Mouse (Mus musculus) liver, adult 2 months (tissue): ENCODE results near the gene Uts2. TPM values are rescaled to one million over a fixed set of nuclear protein-coding genes. Genes with fewer than 3 reads are reported as not detected.
"Not testable (repeated sequence)": the region's sequence is repeated elsewhere in the genome, so short reads cannot be mapped to it uniquely, and the experiment has no call there.

Experiments used
- DNase-seq: peaks from one replicate; pipeline ENCODE4 v3.0.0-alpha.2; 2011; ENCODE audit warnings: low read depth, low spot score; ENCODE audit errors: extremely low read depth
- H3K27ac ChIP-seq: fragments of 200-500 bp; replicated peaks from 2 replicates; pipeline ENCODE4 v1.5.1; 2012; ENCODE audit warnings: low read depth, mild to moderate bottlenecking, control low read depth, inconsistent platforms, low read length; ENCODE audit not compliant: insufficient read depth
- H3K27me3 ChIP-seq: fragments of 200-500 bp; 2 replicates; pipeline ENCODE4 v1.6.1; 2012; ENCODE audit warnings: mild to moderate bottlenecking, moderate library complexity, low read length, inconsistent platforms; ENCODE audit not compliant: control insufficient read depth, insufficient read depth
- H3K36me3 ChIP-seq: fragments of 200-500 bp; 2 replicates; pipeline ENCODE4 v1.6.1; 2012; ENCODE audit warnings: low read length, inconsistent platforms; ENCODE audit not compliant: control insufficient read depth, insufficient read depth
- H3K4me1 ChIP-seq: fragments of 200-500 bp; 2 replicates; pipeline ENCODE4 v1.6.1; 2011; ENCODE audit warnings: low read length; ENCODE audit not compliant: control insufficient read depth, insufficient read depth
- H3K4me3 ChIP-seq: fragments of 200-500 bp; 2 replicates; pipeline ENCODE4 v1.5.1; 2011; ENCODE audit warnings: low read depth, mild to moderate bottlenecking, control low read depth, low read length, moderate library complexity; ENCODE audit not compliant: insufficient read depth
- H3K79me2 ChIP-seq: fragments of 200-500 bp; 2 replicates; pipeline ENCODE4 v1.6.1; 2012; ENCODE audit warnings: inconsistent platforms, mild to moderate bottlenecking, low read length, moderate library complexity; ENCODE audit not compliant: control insufficient read depth, insufficient read depth
- H3K9ac ChIP-seq: fragments of 200-500 bp; 2 replicates; pipeline ENCODE4 v1.6.1; 2012; ENCODE audit warnings: low read depth, mild to moderate bottlenecking, control low read depth, inconsistent platforms, low read length
- CTCF ChIP-seq: fragments of 200-500 bp; IDR thresholded peaks from 2 replicates; pipeline ENCODE4 v1.5.1; 2011; ENCODE audit warnings: low read depth, low read length, control low read depth
- POLR2A ChIP-seq: fragments of 200-500 bp; IDR thresholded peaks from 2 replicates; pipeline ENCODE4 v1.6.1; 2011; ENCODE audit warnings: low read length, control low read depth; ENCODE audit not compliant: insufficient read depth; ENCODE audit errors: extremely low read depth
- WGBS: fragments of 180-500 bp; shearing (Covaris S2); methylation state at CpG from one replicate; pipeline ENCODE4 v1.1.7; 2018; 5-methylcytosine and 5-hydroxymethylcytosine counted together
- polyA plus RNA-seq: library from polyadenylated mRNA; depleted of rRNA; stranded (reverse); fragments of >200 nt; gene quantifications from 2 replicates; pipeline ENCODE4 v1.2.3, GENCODE M21; 2012
- total RNA-seq: library from RNA; depleted of rRNA; stranded (reverse); fragments of >200 nt; gene quantifications from 2 replicates; pipeline ENCODE4 v1.2.3, GENCODE M21; 2014

The Uts2 gene
- total and polyA plus RNA-seq, 2 experiments, result not detected

DNA sequence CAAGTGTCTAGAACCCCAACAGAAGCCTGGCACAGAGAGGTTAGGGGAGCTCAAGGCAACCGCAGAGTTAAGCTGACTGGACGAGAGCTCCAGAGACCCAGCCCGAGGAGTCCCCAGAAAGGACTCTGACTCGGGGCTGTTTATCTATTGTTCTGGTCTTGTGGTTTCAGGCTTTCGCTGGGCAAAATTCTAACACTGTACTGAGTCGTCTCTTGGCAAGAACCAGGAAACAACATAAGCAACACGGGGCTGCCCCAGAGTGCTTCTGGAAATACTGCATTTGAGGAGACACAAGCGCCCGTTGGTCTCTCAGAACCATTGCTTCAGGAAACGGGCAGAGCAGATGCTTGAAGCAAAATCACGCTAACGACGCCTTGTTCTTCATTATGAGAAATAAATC lies 4.5 kb downstream of the Uts2 start:
- Histone ChIP-seq H3K4me1 (no peaks in the 10 kb centered on the region), H3K79me2 (no peaks in the 10 kb centered on the region), H3K27ac (no peak overlapping the region), H3K9ac (no peak overlapping the region), H3K36me3 (peaks cover 18% of the 10 kb centered on the region), H3K27me3 (no peaks in the 10 kb centered on the region), H3K4me3 (no peak overlapping the region)
- 50% methylated on average over 13 of the region's 13 CpGs for whole genome bisulfite sequencing
- TF ChIP-seq POLR2A (no peak), CTCF (no peak)
- no peak for DNase-seq

DNA sequence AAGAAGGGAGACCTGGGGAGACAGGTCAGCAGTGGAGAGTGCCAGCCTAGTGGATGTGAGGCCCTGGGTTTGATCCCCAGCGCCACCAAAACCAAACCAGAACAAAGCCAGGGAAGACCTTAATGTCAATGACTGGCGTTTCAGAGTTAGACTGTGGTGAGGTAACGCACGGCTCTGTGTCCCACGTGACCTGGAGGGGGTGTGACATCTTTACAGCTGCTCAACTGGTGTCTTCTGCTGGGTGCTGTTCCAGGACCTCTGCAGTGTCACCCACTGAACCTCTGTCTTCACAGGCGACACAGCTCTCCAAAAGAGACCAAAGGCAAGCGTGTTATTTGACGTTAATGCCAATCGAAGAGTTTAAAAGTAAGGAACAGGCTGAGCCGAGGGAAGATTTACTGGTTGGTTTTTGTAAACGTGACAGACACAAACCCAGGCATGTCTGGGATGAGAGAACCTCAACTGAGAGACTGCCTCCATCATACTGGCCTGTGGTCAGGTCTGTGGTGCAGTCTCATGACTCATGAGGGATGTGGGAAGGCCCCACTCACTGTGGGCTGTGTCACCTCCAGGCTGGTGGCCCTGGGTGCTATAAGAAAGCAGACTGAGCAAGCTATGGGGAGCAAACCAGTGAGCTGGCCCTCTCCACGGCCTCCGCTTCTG lies 8.9 kb downstream of the Uts2 start:
- TF ChIP-seq CTCF (no peak), POLR2A (no peak)
- WGBS, result 92% methylated on average over 13 of the region's 13 CpGs
- no peak for DNase-seq
- no peaks in the 10 kb centered on the region for H3K27me3 ChIP-seq
- H3K36me3 ChIP-seq, result peaks cover 43% of the 10 kb centered on the region
- H3K4me1 ChIP-seq, result no peaks in the 10 kb centered on the region
- no peak overlapping the region for H3K4me3 ChIP-seq
- H3K9ac ChIP-seq, result no peak overlapping the region
- H3K27ac ChIP-seq, result no peak overlapping the region
- no peaks in the 10 kb centered on the region for H3K79me2 ChIP-seq

- Histone ChIP-seq H3K36me3 (peaks cover 51% of the 10 kb centered on the region), H3K4me1 (no peaks in the 10 kb centered on the region), H3K4me3 (no peak overlapping the region), H3K27ac (no peak overlapping the region), H3K27me3 (no peaks in the 10 kb centered on the region), H3K9ac (no peak overlapping the region), H3K79me2 (no peaks in the 10 kb centered on the region)
- TF ChIP-seq POLR2A (no peak), CTCF (peak; percentile 77)
- 80% methylated on average over 6 of the region's 6 CpGs for WGBS
- DNase-seq, result peak; percentile 4
These were observed 10.0 kb downstream of the Uts2 start for GRCm38 (mm10) chr4:151006945-151007344.

- Histone ChIP-seq H3K36me3 (peaks cover 58% of the 10 kb centered on the region), H3K4me3 (no peak overlapping the region), H3K9ac (no peak overlapping the region), H3K79me2 (no peaks in the 10 kb centered on the region), H3K27ac (no peak overlapping the region), H3K27me3 (no peaks in the 10 kb centered on the region), H3K4me1 (no peaks in the 10 kb centered on the region)
- WGBS, result 97% methylated on average over 7 of the region's 7 CpGs
- no peak for DNase-seq
- TF ChIP-seq POLR2A, result no peak
- no peak for TF ChIP-seq CTCF
These were observed 13.4 kb downstream of the Uts2 start for GRCm38 (mm10) chr4:151010316-151010715.

DNA sequence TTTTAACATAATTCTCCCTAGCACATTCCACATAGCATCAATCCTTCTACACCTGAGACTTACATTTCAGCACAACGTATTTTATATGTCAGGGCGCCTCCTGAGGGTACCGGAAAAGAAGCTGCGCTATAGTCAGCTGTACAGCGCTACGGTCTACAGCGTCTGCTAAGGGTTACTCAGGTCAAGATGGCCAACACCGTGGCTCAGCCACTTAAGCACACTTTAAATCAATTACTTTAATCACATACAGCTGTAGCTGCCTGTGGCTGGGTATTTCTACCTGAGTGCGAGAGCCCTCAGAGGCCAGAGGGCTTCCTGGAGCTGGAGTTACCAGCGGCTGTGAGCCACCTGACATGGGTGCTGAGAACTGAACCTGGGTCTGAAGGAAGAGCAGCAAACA lies 19.0 kb downstream of the Uts2 start:
- Histone ChIP-seq H3K9ac (no peak overlapping the region), H3K36me3 (peaks cover 68% of the 10 kb centered on the region), H3K27me3 (no peaks in the 10 kb centered on the region), H3K4me3 (no peak overlapping the region), H3K4me1 (no peaks in the 10 kb centered on the region), H3K79me2 (no peaks in the 10 kb centered on the region), H3K27ac (no peak overlapping the region)
- TF ChIP-seq POLR2A, result no peak
- TF ChIP-seq CTCF, result no peak
- no peak for DNase-seq
- WGBS, result 96% methylated on average over 10 of the region's 10 CpGs

- 100% methylated on average over 1 of the region's 1 CpGs for whole genome bisulfite sequencing
- H3K4me1 ChIP-seq, H3K79me2 ChIP-seq, H3K27ac ChIP-seq, H3K27me3 ChIP-seq, H3K9ac ChIP-seq, DNase-seq, H3K4me3 ChIP-seq: not testable (repeated sequence)
- peaks cover 71% of the 10 kb centered on the region for H3K36me3 ChIP-seq
These were observed 20.5 kb downstream of the Uts2 start for GRCm38 (mm10) chr4:151017356-151017755.
